Mouse (Mus musculus): ENCODE data around the gene Thap12. TPM values are rescaled to one million over a fixed set of nuclear protein-coding genes. Genes with fewer than 3 reads are reported as not detected.

Gene Thap12
- polyA plus RNA-seq, 1 experiment from 2014 or later: 40.9 TPM

GRCm38 (mm10) chr7:98690126-98690525 lies 12.8 kb upstream of the Thap12 start:
- Histone ChIP-seq H3K4me3 (ENCODE audit: low read depth, low read length) (no peak overlapping the region), H3K4me2 (no peak overlapping the region), H3K36me3 (ENCODE audit: control insufficient read depth, insufficient read depth, low read length) (no peaks in the 10 kb centered on the region), H3K4me1 (ENCODE audit: control insufficient read depth, insufficient read depth, low read length) (peaks cover 13% of the 10 kb centered on the region), H3K9ac (ENCODE audit: low read depth, low read length) (no peak overlapping the region), H3K27ac (ENCODE audit: low read depth, low read length) (no peak overlapping the region), H3K27me3 (ENCODE audit: control insufficient read depth, insufficient read depth, low read length) (no peaks in the 10 kb centered on the region), H3K9me3 (replicated peaks; ENCODE audit: control insufficient read depth, low read length) (no peaks in the 10 kb centered on the region)
- 70% methylated on average over 1 of the region's 1 CpGs for WGBS (ENCODE audit: insufficient replicate concordance)
- ATAC-seq (replicated peaks; ENCODE audit: insufficient number of reproducible peaks, low FRiP score, low TSS enrichment): no peak

GRCm38 (mm10) chr7:98690831-98691230 lies 12.1 kb upstream of the Thap12 start:
- Histone ChIP-seq H3K9me3 (replicated peaks; ENCODE audit: control insufficient read depth, low read length) (no peaks in the 10 kb centered on the region), H3K4me3 (ENCODE audit: low read depth, low read length) (no peak overlapping the region), H3K4me1 (ENCODE audit: control insufficient read depth, insufficient read depth, low read length) (peaks cover 10% of the 10 kb centered on the region), H3K9ac (ENCODE audit: low read depth, low read length) (no peak overlapping the region), H3K36me3 (ENCODE audit: control insufficient read depth, insufficient read depth, low read length) (no peaks in the 10 kb centered on the region), H3K27ac (ENCODE audit: low read depth, low read length) (no peak overlapping the region), H3K27me3 (ENCODE audit: control insufficient read depth, insufficient read depth, low read length) (no peaks in the 10 kb centered on the region), H3K4me2 (no peak overlapping the region)
- ATAC-seq (replicated peaks; ENCODE audit: insufficient number of reproducible peaks, low FRiP score, low TSS enrichment): no peak
- 15% methylated on average over 3 of the region's 3 CpGs for WGBS (ENCODE audit: insufficient replicate concordance)

- 35% methylated on average over 24 of the region's 24 CpGs for WGBS (ENCODE audit: insufficient replicate concordance)
- no peak for ATAC-seq (replicated peaks; ENCODE audit: insufficient number of reproducible peaks, low FRiP score, low TSS enrichment)
Measured at GRCm38 (mm10) chr7:98692761-98693546, 9.9 kb upstream of the Thap12 start.

GRCm38 (mm10) chr7:98694046-98694445 lies 8.9 kb upstream of the Thap12 start:
- H3K9ac ChIP-seq (ENCODE audit: low read depth, low read length): no peak overlapping the region
- H3K36me3 ChIP-seq (ENCODE audit: control insufficient read depth, insufficient read depth, low read length): no peaks in the 10 kb centered on the region
- 69% methylated on average over 5 of the region's 5 CpGs for WGBS (ENCODE audit: insufficient replicate concordance)
- H3K27me3 ChIP-seq (ENCODE audit: control insufficient read depth, insufficient read depth, low read length): no peaks in the 10 kb centered on the region
- no peak overlapping the region for H3K27ac ChIP-seq (ENCODE audit: low read depth, low read length)
- no peak overlapping the region for H3K4me3 ChIP-seq (ENCODE audit: low read depth, low read length)
- peaks cover 7% of the 10 kb centered on the region; the same call in 1 of the 2 replicates for H3K4me1 ChIP-seq (ENCODE audit: control insufficient read depth, insufficient read depth, low read length)
- H3K4me2 ChIP-seq: no peak overlapping the region
- no peak for ATAC-seq (replicated peaks; ENCODE audit: insufficient number of reproducible peaks, low FRiP score, low TSS enrichment)
- no peaks in the 10 kb centered on the region for H3K9me3 ChIP-seq (replicated peaks; ENCODE audit: control insufficient read depth, low read length)

More at GRCm38 (mm10) chr7:98692761-98693546, 9.9 kb upstream of the Thap12 start:
- no peak overlapping the region for H3K27ac ChIP-seq (ENCODE audit: low read depth, low read length)
- peak overlapping the region; percentile 61; the same call in 1 of the 2 replicates for H3K9ac ChIP-seq (ENCODE audit: low read depth, low read length)
- H3K36me3 ChIP-seq (ENCODE audit: control insufficient read depth, insufficient read depth, low read length): no peaks in the 10 kb centered on the region
- peaks cover 7% of the 10 kb centered on the region; the same call in 1 of the 2 replicates for H3K4me1 ChIP-seq (ENCODE audit: control insufficient read depth, insufficient read depth, low read length)
- no peaks in the 10 kb centered on the region for H3K9me3 ChIP-seq (replicated peaks; ENCODE audit: control insufficient read depth, low read length)
- no peak overlapping the region for H3K4me3 ChIP-seq (ENCODE audit: low read depth, low read length)
- no peaks in the 10 kb centered on the region for H3K27me3 ChIP-seq (ENCODE audit: control insufficient read depth, insufficient read depth, low read length)
- H3K4me2 ChIP-seq: peak overlapping the region; percentile 53

- 13% methylated on average over 2 of the region's 2 CpGs for WGBS (ENCODE audit: insufficient replicate concordance)
- Histone ChIP-seq H3K4me1 (ENCODE audit: control insufficient read depth, insufficient read depth, low read length) (peaks cover 11% of the 10 kb centered on the region), H3K27ac (ENCODE audit: low read depth, low read length) (no peak overlapping the region), H3K9me3 (replicated peaks; ENCODE audit: control insufficient read depth, low read length) (no peaks in the 10 kb centered on the region), H3K36me3 (ENCODE audit: control insufficient read depth, insufficient read depth, low read length) (no peaks in the 10 kb centered on the region), H3K4me2 (no peak overlapping the region), H3K27me3 (ENCODE audit: control insufficient read depth, insufficient read depth, low read length) (no peaks in the 10 kb centered on the region), H3K4me3 (ENCODE audit: low read depth, low read length) (no peak overlapping the region), H3K9ac (ENCODE audit: low read depth, low read length) (no peak overlapping the region)
- ATAC-seq (replicated peaks; ENCODE audit: insufficient number of reproducible peaks, low FRiP score, low TSS enrichment): no peak
Measured at GRCm38 (mm10) chr7:98697496-98697895, 5.4 kb upstream of the Thap12 start.

- Histone ChIP-seq H3K27me3 (ENCODE audit: control insufficient read depth, insufficient read depth, low read length) (no peaks in the 10 kb centered on the region), H3K27ac (ENCODE audit: low read depth, low read length) (no peak overlapping the region), H3K9me3 (replicated peaks; ENCODE audit: control insufficient read depth, low read length) (no peaks in the 10 kb centered on the region), H3K4me3 (ENCODE audit: low read depth, low read length) (no peak overlapping the region), H3K4me2 (no peak overlapping the region), H3K36me3 (ENCODE audit: control insufficient read depth, insufficient read depth, low read length) (no peaks in the 10 kb centered on the region), H3K4me1 (ENCODE audit: control insufficient read depth, insufficient read depth, low read length) (peaks cover 6% of the 10 kb centered on the region), H3K9ac (ENCODE audit: low read depth, low read length) (no peak overlapping the region)
- WGBS (ENCODE audit: insufficient replicate concordance): 52% methylated on average over 5 of the region's 5 CpGs
- ATAC-seq (replicated peaks; ENCODE audit: insufficient number of reproducible peaks, low FRiP score, low TSS enrichment): no peak
Measured at GRCm38 (mm10) chr7:98698041-98698440, 4.9 kb upstream of the Thap12 start.

GRCm38 (mm10) chr7:98698590-98698989 lies 4.3 kb upstream of the Thap12 start:
- Histone ChIP-seq H3K9me3 (replicated peaks; ENCODE audit: control insufficient read depth, low read length) (no peaks in the 10 kb centered on the region), H3K9ac (ENCODE audit: low read depth, low read length) (no peak overlapping the region), H3K4me1 (ENCODE audit: control insufficient read depth, insufficient read depth, low read length) (peaks cover 4% of the 10 kb centered on the region; the same call in 1 of the 2 replicates), H3K27me3 (ENCODE audit: control insufficient read depth, insufficient read depth, low read length) (no peaks in the 10 kb centered on the region), H3K4me3 (ENCODE audit: low read depth, low read length) (no peak overlapping the region), H3K4me2 (no peak overlapping the region), H3K36me3 (ENCODE audit: control insufficient read depth, insufficient read depth, low read length) (no peaks in the 10 kb centered on the region), H3K27ac (ENCODE audit: low read depth, low read length) (no peak overlapping the region)
- WGBS (ENCODE audit: insufficient replicate concordance): 85% methylated on average over 4 of the region's 4 CpGs
- ATAC-seq (replicated peaks; ENCODE audit: insufficient number of reproducible peaks, low FRiP score, low TSS enrichment): no peak

- 42% methylated on average over 7 of the region's 7 CpGs for WGBS (ENCODE audit: insufficient replicate concordance)
- no peak for ATAC-seq (replicated peaks; ENCODE audit: insufficient number of reproducible peaks, low FRiP score, low TSS enrichment)
Measured at GRCm38 (mm10) chr7:98701771-98702170, 1.1 kb upstream of the Thap12 start.

More at GRCm38 (mm10) chr7:98701771-98702170, 1.1 kb upstream of the Thap12 start:
- peak overlapping the region; percentile 73 for H3K4me2 ChIP-seq
- H3K36me3 ChIP-seq (ENCODE audit: control insufficient read depth, insufficient read depth, low read length): no peaks in the 10 kb centered on the region
- peaks cover 11% of the 10 kb centered on the region for H3K4me1 ChIP-seq (ENCODE audit: control insufficient read depth, insufficient read depth, low read length)
- peak overlapping the region; percentile 95 for H3K4me3 ChIP-seq (ENCODE audit: low read depth, low read length)
- peak overlapping the region; percentile 87 for H3K9ac ChIP-seq (ENCODE audit: low read depth, low read length)
- no peaks in the 10 kb centered on the region for H3K9me3 ChIP-seq (replicated peaks; ENCODE audit: control insufficient read depth, low read length)
- H3K27ac ChIP-seq (ENCODE audit: low read depth, low read length): peak overlapping the region; percentile 89
- H3K27me3 ChIP-seq (ENCODE audit: control insufficient read depth, insufficient read depth, low read length): no peaks in the 10 kb centered on the region

Measured in heart, embryonic 11.5 days (tissue).